Mouse (Mus musculus): ENCODE measurements around the gene Glul.

The Glul gene

DNA sequence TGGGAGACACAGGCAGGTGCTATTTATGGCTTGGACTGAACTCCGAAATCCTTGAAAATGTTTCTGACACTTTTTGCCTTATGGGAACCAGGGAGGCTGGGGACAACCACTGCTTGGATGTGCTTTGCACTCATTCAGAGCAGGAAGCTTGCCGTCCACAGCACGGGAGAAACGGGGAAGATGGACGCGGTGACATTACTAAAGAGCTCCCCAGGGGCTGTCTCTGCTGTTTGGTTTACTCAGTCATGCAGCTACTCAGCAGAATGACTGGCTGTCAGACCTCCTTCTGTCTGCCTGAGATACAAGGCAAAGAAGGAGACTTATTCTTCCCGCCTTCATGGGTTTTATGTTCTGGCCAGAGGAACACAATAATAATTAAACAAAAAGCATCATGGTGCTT is 47.2 kb downstream of the Glul start:
- in situ Hi-C loops (cut with MboI; ENCODE audit: low pct_unique_long_range_greater_than_20kb in 1 of 2, low sequenced_read_pairs in 2 of 2, unreplicated experiment in 1 of 2), result no loop called here

DNA sequence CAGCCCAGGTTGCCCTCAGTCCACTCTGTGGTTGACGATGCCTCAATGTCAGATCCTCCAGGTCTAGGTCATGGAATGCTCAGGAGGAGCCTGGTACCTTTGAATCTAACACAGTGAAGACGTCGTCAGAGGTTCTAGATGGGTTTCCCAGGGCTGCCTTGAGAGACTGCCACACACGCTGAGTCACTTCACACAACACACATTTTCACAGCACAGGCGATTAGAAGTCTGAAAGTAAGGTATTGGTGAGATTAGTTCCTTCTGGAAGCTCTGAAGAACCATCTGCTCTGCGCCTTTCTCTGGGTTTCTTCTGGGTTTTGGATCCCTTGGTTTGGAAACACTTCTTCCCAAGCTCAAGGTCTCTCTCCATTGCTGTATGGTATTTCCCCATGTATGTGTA is 48.1 kb downstream of the Glul start:
- in situ Hi-C loops (cut with MboI; ENCODE audit: low pct_unique_long_range_greater_than_20kb in 1 of 2, low sequenced_read_pairs in 2 of 2, unreplicated experiment in 1 of 2), result no loop called here

DNA sequence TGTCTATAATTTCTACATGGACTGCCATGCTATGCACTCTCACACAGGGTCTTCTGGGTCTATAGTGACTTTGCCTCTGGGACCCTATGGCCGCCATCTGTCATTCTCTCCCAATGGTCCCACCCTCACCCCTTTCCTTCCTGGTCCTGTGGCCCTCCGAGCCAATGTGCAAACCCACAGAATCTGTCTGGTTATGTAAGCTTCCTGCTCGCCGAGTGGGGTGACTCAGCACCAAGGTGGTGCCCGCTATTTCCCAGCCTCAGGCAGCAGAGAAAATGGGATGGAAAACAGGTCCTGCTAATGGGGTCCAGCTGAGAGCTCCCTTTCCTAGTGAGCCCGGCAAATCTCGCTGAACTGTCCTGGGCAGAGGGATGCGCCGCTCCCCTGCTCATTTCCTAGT is 53.5 kb downstream of the Glul start:
- in situ Hi-C loops (cut with MboI; ENCODE audit: low pct_unique_long_range_greater_than_20kb in 1 of 2, low sequenced_read_pairs in 2 of 2, unreplicated experiment in 1 of 2), result no loop called here

DNA sequence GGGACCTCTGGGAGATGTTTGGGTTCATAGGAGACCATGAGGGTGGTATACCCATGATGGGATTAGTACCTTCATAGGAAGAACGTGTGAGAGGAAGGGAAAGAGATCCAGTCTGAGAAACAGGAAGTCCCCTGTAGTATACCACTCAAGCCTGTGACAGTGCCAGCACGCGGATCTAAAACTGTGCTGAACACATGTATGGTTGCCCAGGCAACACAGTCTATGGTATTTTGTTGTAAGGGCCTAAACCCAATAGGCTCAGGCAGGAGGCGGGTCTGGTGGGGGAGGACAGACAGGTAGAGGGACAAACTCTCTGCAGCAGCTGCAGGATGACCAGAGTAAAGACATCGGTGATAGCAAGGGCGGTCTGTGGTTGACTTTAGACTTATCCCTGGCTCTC is 54.1 kb downstream of the Glul start:
- in situ Hi-C loops (cut with MboI; ENCODE audit: low pct_unique_long_range_greater_than_20kb in 1 of 2, low sequenced_read_pairs in 2 of 2, unreplicated experiment in 1 of 2), result no loop called here

DNA sequence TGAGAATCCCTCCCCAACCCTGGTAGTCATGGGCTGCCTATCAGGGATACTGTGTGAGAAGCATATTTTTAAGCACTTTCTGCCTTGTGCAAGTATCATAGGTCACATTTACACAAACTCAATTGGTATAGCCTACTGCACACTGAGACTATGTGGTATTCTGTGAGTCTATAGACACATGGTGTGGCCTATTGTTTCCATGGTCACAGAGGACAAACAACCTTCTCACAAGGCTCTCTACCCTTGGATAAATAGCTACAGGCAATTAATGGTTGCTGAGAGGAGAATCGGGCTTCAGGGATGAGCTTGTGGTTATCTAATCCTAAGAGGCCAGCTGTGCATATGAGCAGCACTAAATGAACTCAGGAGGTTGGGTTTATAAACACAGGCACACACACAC is 58.1 kb downstream of the Glul start:
- in situ Hi-C loops (cut with MboI; ENCODE audit: low pct_unique_long_range_greater_than_20kb in 1 of 2, low sequenced_read_pairs in 2 of 2, unreplicated experiment in 1 of 2), result no loop called here

Data from mouse embryonic stem cell (cell line).